Mouse (Mus musculus) limb, embryonic 11.5 days (tissue): ENCODE data around the gene Ppp2r5e. TPM values are rescaled to one million over a fixed set of nuclear protein-coding genes. Genes with fewer than 3 reads are reported as not detected.

ENCODE experiments used
- ATAC-seq: fragments of 200-750 bp; cut with Nextera tagmentation; 2 replicates; pipeline ENCODE4 v1.8.0; 2017; ENCODE audit warnings: low read depth; ENCODE audit not compliant: insufficient number of reproducible peaks, low FRiP score, low TSS enrichment
- DNase-seq: peaks from one replicate; pipeline ENCODE4 v3.0.0-alpha.2; 2015; ENCODE audit warnings: low spot score
- H3K27ac ChIP-seq: fragments of 300-500 bp; sonication (generic); replicated peaks from 2 replicates; pipeline ENCODE4 v1.5.1; 2014; ENCODE audit warnings: low read depth, mild to moderate bottlenecking, low read length
- H3K27me3 ChIP-seq: fragments of 300-500 bp; sonication (generic); 2 replicates; pipeline ENCODE4 v1.6.1; 2014; ENCODE audit warnings: mild to moderate bottlenecking, low read length, mixed read lengths; ENCODE audit not compliant: control insufficient read depth, insufficient read depth
- H3K36me3 ChIP-seq: fragments of 300-500 bp; sonication (generic); 2 replicates; pipeline ENCODE4 v1.6.1; 2014; ENCODE audit warnings: mild to moderate bottlenecking, low read length, moderate library complexity, mixed read lengths; ENCODE audit not compliant: control insufficient read depth, insufficient read depth
- H3K4me1 ChIP-seq: fragments of 300-500 bp; sonication (generic); 2 replicates; pipeline ENCODE4 v1.6.1; 2014; ENCODE audit warnings: low read length, mixed read lengths; ENCODE audit not compliant: control insufficient read depth, insufficient read depth
- H3K4me2 ChIP-seq: fragments of 300-500 bp; sonication (generic); 2 replicates; pipeline ENCODE4 v1.6.1; 2014; ENCODE audit warnings: low read depth, mild to moderate bottlenecking, moderate library complexity; ENCODE audit not compliant: severe bottlenecking
- H3K4me3 ChIP-seq: fragments of 300-500 bp; sonication (generic); 2 replicates; pipeline ENCODE4 v1.5.1; 2014; ENCODE audit warnings: low read depth, low read length
- H3K9ac ChIP-seq: fragments of 300-500 bp; sonication (generic); 2 replicates; pipeline ENCODE4 v1.6.1; 2014; ENCODE audit warnings: mild to moderate bottlenecking, low read length
- H3K9me3 ChIP-seq: fragments of 300-500 bp; sonication (generic); 2 replicates; pipeline ENCODE4 v1.6.1; 2016; ENCODE audit warnings: low read length; ENCODE audit not compliant: control insufficient read depth
- WGBS: fragments of 180-500 bp; shearing (Covaris S2); extraction: QIAGEN DNeasy Blood & Tissue Kit; methylation state at CpG from one replicate; pipeline ENCODE4 v1.1.7; 2014; 5-methylcytosine and 5-hydroxymethylcytosine counted together
- polyA plus RNA-seq: library from polyadenylated mRNA; unstranded; fragments of >200 nt; fragmentation: Nextera tagmentation; extraction: Ambion mirVana; gene quantifications from 2 replicates; pipeline ENCODE4 v1.2.1, GENCODE M21; 2014

Ppp2r5e gene
- polyA plus RNA-seq, 1 experiment from 2014 or later: 18.1 TPM

DNA sequence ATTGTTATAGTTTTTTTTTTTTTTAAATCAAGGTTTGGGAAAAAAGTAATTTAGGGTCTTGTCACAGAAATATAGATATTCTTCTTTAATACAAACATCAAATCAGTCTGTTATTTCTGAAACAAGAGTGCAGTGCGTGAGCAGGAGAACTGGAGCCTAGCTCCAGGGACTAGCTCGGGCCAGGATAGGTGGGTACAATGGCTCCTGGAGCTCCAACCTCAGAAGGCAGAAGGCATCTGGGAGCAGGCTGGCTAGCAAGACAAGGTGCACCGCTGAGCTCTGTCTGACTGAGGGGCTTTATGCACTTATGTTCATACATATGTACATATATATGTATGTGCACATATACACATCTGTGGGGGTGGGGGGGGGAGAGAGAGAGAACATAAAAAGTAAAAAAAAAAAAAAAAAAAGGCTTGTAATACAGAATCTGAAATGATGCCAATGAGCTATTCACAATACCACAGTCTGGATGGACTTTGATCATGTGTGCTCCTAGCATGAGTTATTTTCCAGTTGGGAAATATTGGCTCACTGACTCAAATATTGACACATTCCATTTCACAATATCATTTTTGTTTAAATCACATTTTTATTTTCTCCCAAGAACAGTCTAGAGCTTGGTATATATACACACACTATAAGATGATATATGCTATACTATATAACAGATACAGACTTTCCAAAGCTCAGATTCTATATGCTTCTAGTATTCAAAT is 109.3 kb downstream of the Ppp2r5e start:
- Histone ChIP-seq H3K27me3 (no peaks in the 10 kb centered on the region), H3K4me1 (no peaks in the 10 kb centered on the region), H3K4me3 (no peak overlapping the region), H3K9ac (no peak overlapping the region), H3K36me3 (no peaks in the 10 kb centered on the region), H3K4me2 (no peak overlapping the region), H3K27ac (no peak overlapping the region), H3K9me3 (no peaks in the 10 kb centered on the region)
- DNase-seq: no peak
- 96% methylated on average over 3 of the region's 3 CpGs for WGBS
- ATAC-seq: no peak

DNA sequence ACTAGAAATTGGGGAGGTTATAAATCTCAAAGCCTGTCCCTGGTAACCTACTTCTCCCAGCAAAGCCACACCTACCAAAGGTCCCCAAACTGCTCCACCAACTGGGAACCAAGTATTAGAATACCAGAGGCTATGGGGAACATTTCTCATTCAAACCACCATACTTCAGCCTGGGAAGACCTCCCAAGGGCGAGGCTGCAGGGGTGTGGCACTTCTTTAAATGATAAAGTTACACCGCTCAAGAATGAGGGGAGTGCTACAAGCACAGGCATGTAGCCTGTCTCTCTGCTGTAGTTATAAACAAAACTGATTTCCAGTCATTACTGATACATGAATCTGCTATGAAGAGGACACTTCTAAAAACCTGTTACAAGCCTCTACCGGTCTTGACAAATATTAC is 113.3 kb downstream of the Ppp2r5e start:
- H3K27me3 ChIP-seq: no peaks in the 10 kb centered on the region
- no peak overlapping the region for H3K9ac ChIP-seq
- no peaks in the 10 kb centered on the region for H3K9me3 ChIP-seq
- H3K4me1 ChIP-seq: no peaks in the 10 kb centered on the region
- H3K4me3 ChIP-seq: no peak overlapping the region
- H3K36me3 ChIP-seq: no peaks in the 10 kb centered on the region; the same call in 1 of the 2 replicates
- ATAC-seq (no peak), DNase-seq (no peak)
- H3K27ac ChIP-seq: no peak overlapping the region
- 89% methylated on average over 3 of the region's 3 CpGs for WGBS
- no peak overlapping the region for H3K4me2 ChIP-seq

DNA sequence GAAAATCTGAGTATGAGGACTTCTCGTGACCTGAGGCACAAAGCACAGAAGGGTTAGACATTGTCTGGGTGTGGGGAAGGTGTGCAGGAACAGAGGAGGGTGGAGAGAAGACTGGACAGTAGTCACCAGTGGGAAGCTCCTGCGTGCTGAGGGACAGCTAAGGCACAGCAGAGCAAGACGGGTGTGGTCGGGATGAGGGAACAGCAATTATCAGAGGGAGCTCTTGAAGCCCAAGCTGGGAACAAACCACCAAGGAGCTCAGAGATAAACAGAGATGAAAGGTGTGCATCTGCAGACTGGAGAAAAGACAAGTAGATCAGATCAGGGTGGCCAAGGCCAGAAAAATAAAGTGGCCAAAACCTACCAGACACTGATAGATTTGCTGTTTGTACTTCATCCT is 114.0 kb downstream of the Ppp2r5e start:
- H3K4me3 ChIP-seq: no peak overlapping the region
- ATAC-seq (no peak), DNase-seq (no peak)
- no peaks in the 10 kb centered on the region for H3K27me3 ChIP-seq
- H3K36me3 ChIP-seq: no peaks in the 10 kb centered on the region; the same call in 1 of the 2 replicates
- H3K9me3 ChIP-seq: no peaks in the 10 kb centered on the region
- no peak overlapping the region for H3K4me2 ChIP-seq
- H3K4me1 ChIP-seq: no peaks in the 10 kb centered on the region
- 88% methylated on average over 4 of the region's 4 CpGs for WGBS
- no peak overlapping the region for H3K27ac ChIP-seq
- H3K9ac ChIP-seq: no peak overlapping the region

DNA sequence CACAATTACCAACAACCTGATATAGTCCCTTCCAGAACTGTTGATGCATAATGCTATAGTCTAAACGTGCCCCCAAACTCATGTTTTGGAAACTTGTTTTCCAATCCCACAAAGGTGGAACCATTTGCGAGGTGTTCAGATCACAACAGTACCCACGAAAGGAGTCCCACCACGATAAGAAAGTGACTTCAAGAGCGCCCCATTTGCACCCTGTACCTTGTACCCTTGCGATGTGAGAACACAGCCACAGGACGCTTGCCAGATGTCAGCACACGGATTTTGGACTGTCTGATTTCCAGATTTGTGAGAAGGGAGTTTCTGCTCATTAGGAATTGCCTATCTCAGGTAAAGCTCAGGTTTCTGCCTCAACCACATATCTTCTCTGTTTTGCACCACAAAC is 116.0 kb downstream of the Ppp2r5e start:
- Histone ChIP-seq H3K4me2 (no peak overlapping the region), H3K9me3 (no peaks in the 10 kb centered on the region), H3K27me3 (no peaks in the 10 kb centered on the region), H3K27ac (no peak overlapping the region), H3K4me1 (no peaks in the 10 kb centered on the region), H3K36me3 (no peaks in the 10 kb centered on the region; the same call in 1 of the 2 replicates), H3K4me3 (no peak overlapping the region), H3K9ac (no peak overlapping the region)
- no peak for DNase-seq
- 91% methylated on average over 8 of the region's 8 CpGs for WGBS
- no peak for ATAC-seq

DNA sequence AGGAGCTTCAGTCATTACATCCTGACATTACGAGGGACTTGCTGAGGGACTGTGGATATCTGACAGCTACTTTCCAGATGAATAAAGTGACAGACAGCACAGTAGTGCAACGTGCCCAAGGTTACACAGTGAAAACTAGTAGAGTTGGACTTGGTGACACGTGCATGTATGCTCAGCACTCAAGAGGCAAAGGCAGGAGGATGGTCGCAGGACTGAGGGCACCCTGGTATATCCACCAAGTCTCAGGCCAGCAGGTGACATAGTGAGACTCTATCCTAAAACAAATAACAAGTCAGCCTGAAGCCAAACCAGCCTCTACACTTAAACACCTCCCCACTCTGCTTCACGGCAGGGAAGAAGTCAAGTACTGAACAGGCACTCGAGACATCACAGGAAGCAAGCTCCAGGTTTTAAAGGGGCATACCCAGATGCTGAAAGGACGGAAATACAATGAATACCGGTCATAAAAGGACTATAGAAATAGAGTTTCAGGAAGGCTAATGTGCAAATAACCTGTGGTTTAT is 116.6 kb downstream of the Ppp2r5e start:
- no peak overlapping the region for H3K9ac ChIP-seq
- no peaks in the 10 kb centered on the region for H3K4me1 ChIP-seq
- ATAC-seq: no peak
- DNase-seq: no peak
- whole genome bisulfite sequencing: 83% methylated on average over 8 of the region's 8 CpGs
- H3K4me2 ChIP-seq: no peak overlapping the region
- H3K4me3 ChIP-seq: no peak overlapping the region
- H3K9me3 ChIP-seq: no peaks in the 10 kb centered on the region
- H3K27ac ChIP-seq: no peak overlapping the region
- H3K27me3 ChIP-seq: no peaks in the 10 kb centered on the region
- H3K36me3 ChIP-seq: no peaks in the 10 kb centered on the region; the same call in 1 of the 2 replicates

DNA sequence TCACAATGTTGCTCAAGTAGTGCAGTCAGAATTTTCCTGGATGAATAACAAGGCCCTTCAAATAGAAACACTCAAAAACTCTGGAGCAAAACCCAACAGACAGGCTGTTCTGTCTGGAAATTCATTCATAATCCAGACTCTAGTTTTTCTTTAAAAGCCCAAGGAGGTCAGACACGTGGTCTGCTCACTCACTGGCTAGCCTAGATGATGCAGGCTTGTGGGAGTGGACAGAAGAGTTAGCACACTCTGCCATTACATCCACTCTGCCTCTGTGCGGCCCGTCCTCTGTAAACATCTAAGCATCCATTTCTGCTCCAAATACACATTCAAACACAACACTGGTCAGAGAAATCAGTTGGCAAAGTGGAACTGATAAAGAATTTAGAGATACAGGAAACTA is 117.4 kb downstream of the Ppp2r5e start:
- DNase-seq (no peak), ATAC-seq (no peak)
- Histone ChIP-seq H3K9ac (no peak overlapping the region), H3K4me3 (no peak overlapping the region), H3K27ac (no peak overlapping the region), H3K27me3 (no peaks in the 10 kb centered on the region), H3K36me3 (no peaks in the 10 kb centered on the region; the same call in 1 of the 2 replicates), H3K9me3 (no peaks in the 10 kb centered on the region), H3K4me1 (no peaks in the 10 kb centered on the region), H3K4me2 (no peak overlapping the region)
- WGBS: 91% methylated on average over 3 of the region's 3 CpGs

DNA sequence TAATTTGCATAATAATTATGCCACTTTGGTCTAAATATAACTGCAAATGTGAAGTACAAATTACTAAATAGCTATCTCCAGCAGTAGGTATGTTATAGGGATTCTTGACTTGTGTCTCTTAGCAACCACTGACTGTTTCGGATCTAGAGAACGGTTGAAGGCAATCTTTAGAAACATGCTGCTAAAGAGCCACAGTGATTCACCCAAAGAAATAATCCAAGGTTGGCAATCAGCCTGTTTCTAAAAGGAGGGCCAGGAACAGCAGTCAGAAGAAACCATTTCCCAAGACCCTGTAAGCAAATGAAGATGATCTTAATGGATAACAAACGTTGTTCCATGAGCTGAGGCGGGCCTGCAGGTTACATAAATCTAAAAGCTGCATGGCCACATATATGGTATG is 117.9 kb downstream of the Ppp2r5e start:
- no peak overlapping the region for H3K9ac ChIP-seq
- no peaks in the 10 kb centered on the region; the same call in 1 of the 2 replicates for H3K36me3 ChIP-seq
- H3K4me3 ChIP-seq: no peak overlapping the region
- no peaks in the 10 kb centered on the region for H3K9me3 ChIP-seq
- H3K27ac ChIP-seq: no peak overlapping the region
- no peaks in the 10 kb centered on the region for H3K27me3 ChIP-seq
- DNase-seq: no peak
- WGBS: 92% methylated on average over 4 of the region's 4 CpGs
- H3K4me2 ChIP-seq: no peak overlapping the region
- no peak for ATAC-seq
- H3K4me1 ChIP-seq: no peaks in the 10 kb centered on the region

DNA sequence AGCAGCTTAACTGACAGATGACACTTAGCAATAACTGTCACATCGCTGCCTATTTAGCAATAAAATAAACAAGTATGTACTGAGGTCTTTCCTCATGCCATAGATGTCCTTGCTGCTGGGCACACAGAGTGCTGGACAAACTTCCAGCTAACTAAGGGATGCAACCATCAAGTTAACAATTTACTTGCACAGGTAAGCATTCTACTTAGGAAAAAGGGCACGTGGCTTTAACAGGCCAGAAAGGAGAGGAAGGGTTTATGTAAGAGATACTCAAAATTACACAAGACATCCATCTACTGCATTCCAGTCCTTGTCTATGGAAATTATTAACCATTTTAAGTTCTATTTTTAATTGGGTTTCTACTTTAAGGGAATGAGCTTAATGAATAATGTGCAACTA is 123.0 kb downstream of the Ppp2r5e start:
- no peak for DNase-seq
- no peaks in the 10 kb centered on the region for H3K4me1 ChIP-seq

DNA sequence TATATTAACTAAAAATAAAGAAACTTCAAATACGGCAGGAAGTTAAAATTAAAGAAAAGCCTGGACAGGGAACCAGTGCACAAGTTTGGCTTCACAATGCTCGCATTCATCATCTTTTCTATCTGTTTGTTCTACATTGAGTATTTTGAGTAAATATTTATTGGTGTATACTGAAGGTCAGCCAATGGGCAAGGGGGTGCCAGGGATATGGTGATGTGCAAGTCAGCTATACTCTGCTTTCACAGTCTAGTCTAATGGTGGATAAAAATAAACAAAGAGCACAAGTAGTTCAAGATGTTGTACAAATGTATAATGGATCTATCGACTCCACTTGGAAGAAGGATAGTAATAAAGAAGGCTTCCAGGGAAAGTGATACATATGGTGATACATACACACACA is 123.9 kb downstream of the Ppp2r5e start:
- WGBS: 90% methylated on average over 3 of the region's 3 CpGs
- ATAC-seq (no peak), DNase-seq (no peak)
- Histone ChIP-seq H3K4me2 (no peak overlapping the region), H3K9ac (no peak overlapping the region), H3K36me3 (no peaks in the 10 kb centered on the region), H3K9me3 (no peaks in the 10 kb centered on the region), H3K4me1 (no peaks in the 10 kb centered on the region), H3K4me3 (no peak overlapping the region), H3K27me3 (no peaks in the 10 kb centered on the region), H3K27ac (no peak overlapping the region)

More for the DNA sequence above, 123.0 kb downstream of the Ppp2r5e start:
- ATAC-seq: no peak
- 98% methylated on average over 2 of the region's 2 CpGs for WGBS
- Histone ChIP-seq H3K27ac (no peak overlapping the region), H3K4me2 (no peak overlapping the region), H3K36me3 (no peaks in the 10 kb centered on the region), H3K9ac (no peak overlapping the region), H3K9me3 (no peaks in the 10 kb centered on the region), H3K27me3 (no peaks in the 10 kb centered on the region), H3K4me3 (no peak overlapping the region)
